Mouse (Mus musculus): ENCODE results near the gene Nfatc2ip. TPM values are rescaled to one million over a fixed set of nuclear protein-coding genes. Genes with fewer than 3 reads are reported as not detected.

Nfatc2ip gene
- 10 to 100 TPM; 24.8 to 26.6 TPM for total RNA-seq (2023)

DNA sequence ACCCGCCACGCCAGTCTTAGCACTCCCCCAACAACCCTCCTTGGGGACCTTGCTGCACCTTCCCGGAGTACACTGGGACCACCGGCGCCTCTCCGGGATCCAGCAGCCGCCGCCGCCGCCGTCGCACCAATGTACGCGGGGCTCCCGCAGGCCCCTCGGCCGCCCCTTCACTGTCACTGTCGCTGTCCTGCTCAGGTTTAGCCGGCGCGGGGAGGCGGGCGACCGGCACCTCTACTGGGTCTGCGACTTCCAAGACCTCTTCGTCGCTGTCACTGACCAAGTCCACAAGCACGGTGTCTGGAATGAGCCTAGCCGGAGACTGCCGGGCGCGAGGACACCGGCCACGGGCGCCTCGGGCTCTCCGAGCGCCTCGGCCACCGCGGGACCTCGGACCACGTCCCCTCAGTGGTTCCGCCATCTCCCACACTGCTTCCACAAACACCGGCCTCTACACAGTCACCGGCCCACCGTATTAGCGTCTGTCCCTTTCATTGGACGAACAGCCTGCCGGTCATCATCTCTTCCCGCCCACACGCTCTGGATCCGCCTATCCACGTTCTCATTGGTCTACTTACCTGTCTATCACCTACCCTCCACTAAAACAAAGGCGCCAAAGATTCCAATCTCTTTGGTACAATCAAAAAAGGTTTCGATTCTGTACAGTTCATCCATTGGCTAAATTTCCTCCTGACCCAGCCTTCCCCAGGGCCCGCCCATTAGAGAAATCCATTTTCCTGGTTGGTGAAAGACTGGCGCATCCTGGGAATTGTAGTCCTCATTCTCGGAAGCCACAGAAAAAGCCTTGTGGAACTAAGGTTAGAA is at the start of gene Nfatc2ip:
Gene Nfatc2ip, minus strand, starts transcription at position 440 of the 822 bp plus-strand sequence.

GRCm38 (mm10) chr7:126428631-126429502 is 32.3 kb upstream of the Nfatc2ip start, which contains the start of gene Rabep2:
Gene Rabep2 (plus strand): TSS chr7:126428759.

GRCm38 (mm10) chr7:126414725-126415124 is 18.2 kb upstream of the Nfatc2ip start, which contains the start of gene Cd19:
Gene Cd19 (minus strand): TSS chr7:126414889.

GRCm38 (mm10) chr7:126377278-126378158 is 19.0 kb downstream of the Nfatc2ip start, which contains the start of gene Spns1:
Gene Spns1 (minus strand): TSS chr7:126377450.

GRCm38 (mm10) chr7:126369393-126369792 is 27.1 kb downstream of the Nfatc2ip start, which contains the start of gene Lat:
Gene Lat (minus strand): TSS chr7:126369570.

Other genes with a start within 250 kb of the Nfatc2ip start
- 100 to 1,000 TPM; 189 to 204 TPM for gene Xpo6, start 196.2 kb downstream of the Nfatc2ip start, total RNA-seq (2023)
- gene Sbk1, start 124.1 kb downstream of the Nfatc2ip start, total RNA-seq (2023): 10 to 100 TPM; 43.6 to 57.3 TPM
- gene Lat, start 27.2 kb downstream of the Nfatc2ip start, total RNA-seq (2023): 100 to 1,000 TPM; 682 to 692 TPM
- 10 to 100 TPM; 80.6 to 97.7 TPM for gene Spns1, start 19.3 kb downstream of the Nfatc2ip start, total RNA-seq (2023)
- gene Cd19, start 18.2 kb upstream of the Nfatc2ip start, total RNA-seq (2023): 1 to 10 TPM; 1.0 to 5.2 TPM
- 10 to 100 TPM; 44.7 to 45.1 TPM for gene Rabep2, start 32.0 kb upstream of the Nfatc2ip start, total RNA-seq (2023)
- under 1 TPM; 0.55 to 0.89 TPM for gene Atp2a1, start 66.4 kb upstream of the Nfatc2ip start, total RNA-seq (2023)
- gene Sh2b1, start 78.7 kb upstream of the Nfatc2ip start, total RNA-seq (2023): 10 to 100 TPM; 87.3 to 90.5 TPM
- 10 to 100 TPM; 50.0 to 55.9 TPM for gene Tufm, start 90.6 kb upstream of the Nfatc2ip start, total RNA-seq (2023)
- gene Atxn2l, start 106.7 kb upstream of the Nfatc2ip start, total RNA-seq (2023): 100 to 1,000 TPM; 217 to 227 TPM
- 100 to 1,000 TPM; 138 to 142 TPM for gene Eif3c, start 169.7 kb upstream of the Nfatc2ip start, total RNA-seq (2023)
- gene Apobr, start 188.2 kb upstream of the Nfatc2ip start, total RNA-seq (2023): 1 to 10 TPM; 8.0 to 8.8 TPM
- 100 to 1,000 TPM; 129 to 140 TPM for gene Cln3, start 189.1 kb upstream of the Nfatc2ip start, total RNA-seq (2023)
- not detected for gene Il27, start 198.2 kb upstream of the Nfatc2ip start, total RNA-seq (2023)
- not detected for gene Nupr1, start 234.1 kb upstream of the Nfatc2ip start, total RNA-seq (2023)

Data from T-cell, adult 66 days (primary cell).